Comparison of ENCODE assay signal across 13 mouse cellular contexts in genomic region chr14:19887569-19887968, GRCm38 (mm10).
A peak's percentile ranks its signal among the peaks of the same experiment; 100 is the strongest.
DNase-seq lines count a peak whose midpoint lies in the region; ATAC-seq and TF ChIP-seq lines count a peak whose summit lies in the region.
"Had no signal": no experiment of that assay in that cellular context is flagged by ENCODE, and none has a peak within 500 bp of the region (broad histone marks: within the 10 kb centered on the region; RNA-seq: fewer than 3 reads in every experiment).

No protein-coding gene starts in this region.

- peaks cover 22% of the 10 kb centered on the region for H3K36me3 ChIP-seq in heart, postnatal 0 days (replicated peaks; ENCODE audit: control insufficient read depth, insufficient read depth, low read length)

- 51% methylated on average over 5 of the region's 5 CpGs for WGBS in heart, postnatal 0 days

- no peak for DNase-seq in frontal cortex, postnatal 14 days (ENCODE audit: low spot score in 2 of 2)
- peak; percentile 63 for DNase-seq in layer of hippocampus, adult 11-12 months (ENCODE audit: low spot score)
- DNase-seq in layer of hippocampus, postnatal 25 days (ENCODE audit: extremely low spot score in 1 of 2, low spot score in 1 of 2): no peak
- DNase-seq in heart, postnatal 0 days (ENCODE audit: low spot score): no peak
- peak; percentile 23 to 43 for DNase-seq in left cerebral cortex, adult 9 months (ENCODE audit: low spot score in 2 of 2)
- no peak for DNase-seq in spleen, postnatal 14 days (ENCODE audit: low spot score in 2 of 2)
- no peak for DNase-seq in adrenal gland, postnatal 25 days
- DNase-seq: cerebellum, postnatal 10 days; kidney, adult 8-10 months had no signal

- H3K27me3 ChIP-seq in heart, postnatal 0 days (ENCODE audit: control insufficient read depth, insufficient read depth, low read length): no peaks in the 10 kb centered on the region
- H3K27me3 ChIP-seq: lung, embryonic 15.5 days had no signal

- no peak for TF ChIP-seq EP300 in heart, postnatal 0 days (IDR thresholded peaks at IDR 0.05; ENCODE audit: low read depth)

- H3K4me3 ChIP-seq in heart, postnatal 0 days (ENCODE audit: low read depth, low read length): no peak overlapping the region
- H3K4me3 ChIP-seq: erythroblast, embryonic 14.5 days; lung, embryonic 15.5 days had no signal

- ATAC-seq in frontal cortex, adult (ENCODE audit: low TSS enrichment): peak; percentile 98
- ATAC-seq in heart, postnatal 0 days (ENCODE audit: insufficient read depth, low read depth): no peak
- ATAC-seq: hindbrain, postnatal 0 days had no signal

- no peaks in the 10 kb centered on the region for H3K9me3 ChIP-seq in heart, postnatal 0 days (replicated peaks; ENCODE audit: control insufficient read depth, low read length)
- H3K9me3 ChIP-seq: lung, embryonic 15.5 days had no signal

- H3K9ac ChIP-seq in heart, postnatal 0 days (replicated peaks; ENCODE audit: low read depth, low read length): no peak overlapping the region
- H3K9ac ChIP-seq: lung, embryonic 15.5 days had no signal

- no peaks in the 10 kb centered on the region for H3K4me1 ChIP-seq in heart, postnatal 0 days (ENCODE audit: control insufficient read depth, insufficient read depth)
- H3K4me1 ChIP-seq: lung, embryonic 15.5 days had no signal

- no peak overlapping the region for H3K4me2 ChIP-seq in heart, postnatal 0 days (ENCODE audit: low read depth, low read length)
- H3K4me2 ChIP-seq: lung, embryonic 15.5 days had no signal

- no peak for TF ChIP-seq CTCF in heart, postnatal 0 days (IDR thresholded peaks at IDR 0.05; ENCODE audit: low read depth)

- H3K27ac ChIP-seq in heart, postnatal 0 days (ENCODE audit: low read depth): 0 out of 2 replicates have a peak overlapping the region, but pooled peaks have one; percentile 34
- H3K27ac ChIP-seq: hindbrain, postnatal 0 days; lung, embryonic 15.5 days had no signal

Comparison
In these comparisons a context has a peak if more than half of its experiments do, and no peak if none do; other contexts are left out.
1. DNase-seq: peak in layer of hippocampus, adult 11-12 months (single experiment) and left cerebral cortex, adult 9 months (2 of 2); none in frontal cortex, postnatal 14 days (0 of 2), layer of hippocampus, postnatal 25 days (0 of 2), heart, postnatal 0 days (single experiment), spleen, postnatal 14 days (0 of 2) and adrenal gland, postnatal 25 days (single experiment).